Mouse (Mus musculus) CD8-positive naive resting alpha-beta T cell, adult 2 months (primary cell): Measurements from ENCODE around the gene Ica1.

Experiments used
- DNase-seq, 2 experiments: peaks; one replicate each; pipeline ENCODE4 v3.0.0; 2022; ENCODE audit warnings: low read depth in 2 of 2, low spot score in 2 of 2

The Ica1 gene

GRCm38 (mm10) chr6:8691199-8691975, 86.9 kb downstream of the Ica1 start:
- DNase-seq: no peak

DNA sequence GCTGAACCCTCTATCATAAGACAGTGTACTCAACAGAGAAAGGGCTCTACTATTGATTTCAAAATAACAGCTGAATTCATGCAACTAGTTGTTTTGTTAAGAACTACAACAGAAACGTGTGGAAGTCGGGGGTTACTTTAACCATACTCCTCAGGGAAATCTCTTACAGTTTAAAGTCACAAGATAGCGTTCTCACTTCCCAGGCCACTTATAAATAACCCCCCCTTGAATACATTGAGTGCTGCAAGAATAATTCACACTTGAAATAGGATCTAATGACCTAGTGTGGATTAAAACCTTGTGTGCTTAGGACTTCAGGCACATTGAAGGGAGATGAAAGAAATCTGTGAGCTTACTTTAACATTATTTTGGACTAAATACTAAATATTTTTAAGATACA, 87.8 kb downstream of the Ica1 start:
- DNase-seq: no peak

GRCm38 (mm10) chr6:8686678-8687580, 91.4 kb downstream of the Ica1 start:
- DNase-seq: no peak

- DNase-seq: no peak
Observed at GRCm38 (mm10) chr6:8683379-8683778, 94.9 kb downstream of the Ica1 start.

DNA sequence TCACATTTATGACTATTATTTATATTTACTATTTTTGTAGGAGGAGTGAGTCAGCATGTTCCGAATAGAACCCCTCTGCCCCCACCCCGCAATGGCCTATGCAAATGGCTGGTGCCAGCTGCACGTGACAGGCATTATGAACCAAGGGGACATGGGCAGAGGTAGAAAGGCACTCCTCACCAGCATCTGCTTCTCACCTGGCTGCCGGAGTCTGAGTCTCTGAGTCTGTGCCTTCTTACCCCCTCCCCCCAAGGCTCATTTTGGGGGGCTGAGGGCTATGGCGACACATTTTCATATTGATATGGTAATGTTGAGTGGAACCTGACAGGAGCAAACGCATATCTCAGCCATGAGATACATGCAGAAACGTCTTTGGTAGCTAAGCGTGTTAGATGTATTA, 97.4 kb downstream of the Ica1 start:
- DNase-seq: no peak

DNA sequence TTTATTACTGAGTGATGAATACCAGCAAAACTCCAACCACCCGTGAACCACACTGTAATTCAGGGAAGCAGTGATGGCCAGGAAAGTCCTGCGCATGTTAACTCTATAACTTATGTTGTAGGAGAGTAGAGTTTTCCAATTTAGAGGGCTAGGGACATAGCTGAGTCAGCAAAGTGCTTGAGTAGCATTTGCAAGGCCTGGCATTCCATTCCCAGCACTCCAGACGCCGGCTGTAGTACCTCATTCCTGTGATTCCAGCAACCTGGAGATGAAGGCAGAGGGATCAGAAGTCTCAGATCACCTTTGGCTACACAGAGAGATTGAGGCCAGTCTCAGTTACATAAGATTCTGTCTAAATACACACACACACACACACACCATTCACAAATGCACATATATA, 105.3 kb downstream of the Ica1 start:
- DNase-seq: no peak

DNA sequence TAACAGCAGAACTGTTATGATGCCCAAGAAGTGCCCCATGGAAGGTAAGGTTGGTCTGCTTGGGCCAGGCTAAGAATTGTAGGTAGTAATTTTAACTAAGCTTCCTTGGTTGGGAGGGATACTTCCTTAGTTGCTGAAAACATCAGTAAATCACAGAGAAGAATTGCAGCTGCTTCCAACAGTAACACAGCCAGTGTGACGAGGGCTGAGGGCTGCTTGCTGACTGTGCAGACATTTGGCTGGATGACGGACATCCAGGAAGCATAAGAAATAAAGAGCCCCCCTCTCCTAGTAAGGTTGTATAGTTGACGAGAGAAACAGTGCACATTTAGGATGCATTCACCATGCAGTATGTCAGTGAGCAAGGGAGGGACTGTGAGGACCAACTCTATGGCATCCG, 108.9 kb downstream of the Ica1 start:
- DNase-seq: no peak

DNA sequence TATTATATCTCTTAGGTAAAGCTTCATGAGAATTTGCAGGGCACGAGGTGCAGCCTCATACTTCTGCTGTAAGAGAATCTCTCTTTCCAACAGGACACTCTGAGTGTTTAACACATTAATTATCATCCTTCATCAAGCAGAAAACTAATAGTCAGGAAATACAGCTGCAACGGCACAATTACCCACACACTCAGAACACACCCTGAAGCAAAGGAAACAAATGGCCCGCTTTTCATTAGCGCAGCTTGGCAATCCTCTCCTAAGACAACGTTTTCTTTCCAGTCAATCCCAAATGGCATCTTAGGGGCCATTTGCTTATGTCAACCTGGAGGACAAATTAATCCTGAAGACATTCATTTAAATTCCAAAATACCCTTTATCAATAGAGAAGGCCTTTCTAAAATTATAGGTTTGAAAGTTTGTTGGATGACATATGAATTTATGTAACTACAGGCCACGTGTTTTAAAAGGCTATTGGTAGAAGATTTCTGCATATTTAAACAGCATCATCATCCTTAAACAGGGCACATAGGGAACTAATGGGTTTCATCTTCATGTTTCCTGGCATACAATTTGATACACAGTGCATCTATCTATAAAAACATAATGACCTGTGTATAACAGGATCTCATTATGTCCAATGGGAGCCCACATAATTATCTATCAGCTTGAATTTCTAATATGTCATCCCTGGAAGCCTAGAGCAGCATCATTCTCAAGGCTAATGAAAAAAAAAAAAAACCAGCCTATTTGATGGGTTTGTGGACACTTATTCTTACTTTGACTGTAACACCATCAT, 110.1 kb downstream of the Ica1 start:
- no peak for DNase-seq

DNA sequence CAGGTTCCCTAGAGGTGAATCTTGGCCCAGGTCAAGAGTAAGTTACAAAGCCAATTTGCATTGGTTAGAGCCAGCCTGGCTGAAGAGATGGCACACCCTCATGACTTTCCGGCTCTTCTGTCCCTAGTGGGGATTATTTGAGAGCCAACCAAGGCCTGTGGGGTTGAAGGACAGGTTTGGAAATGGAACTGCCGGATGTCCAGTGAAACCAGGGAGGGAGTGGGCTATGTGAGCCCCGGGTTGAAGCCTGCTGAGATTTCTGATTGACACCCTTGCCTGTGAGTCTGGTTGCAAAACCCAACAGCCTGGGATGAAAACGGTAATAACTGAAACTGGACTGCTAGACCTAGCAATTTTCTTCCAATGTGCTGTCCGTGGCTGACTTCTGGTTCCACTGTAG, 112.5 kb downstream of the Ica1 start:
- DNase-seq: no peak

GRCm38 (mm10) chr6:8664956-8665355, 113.3 kb downstream of the Ica1 start:
- no peak for DNase-seq

DNA sequence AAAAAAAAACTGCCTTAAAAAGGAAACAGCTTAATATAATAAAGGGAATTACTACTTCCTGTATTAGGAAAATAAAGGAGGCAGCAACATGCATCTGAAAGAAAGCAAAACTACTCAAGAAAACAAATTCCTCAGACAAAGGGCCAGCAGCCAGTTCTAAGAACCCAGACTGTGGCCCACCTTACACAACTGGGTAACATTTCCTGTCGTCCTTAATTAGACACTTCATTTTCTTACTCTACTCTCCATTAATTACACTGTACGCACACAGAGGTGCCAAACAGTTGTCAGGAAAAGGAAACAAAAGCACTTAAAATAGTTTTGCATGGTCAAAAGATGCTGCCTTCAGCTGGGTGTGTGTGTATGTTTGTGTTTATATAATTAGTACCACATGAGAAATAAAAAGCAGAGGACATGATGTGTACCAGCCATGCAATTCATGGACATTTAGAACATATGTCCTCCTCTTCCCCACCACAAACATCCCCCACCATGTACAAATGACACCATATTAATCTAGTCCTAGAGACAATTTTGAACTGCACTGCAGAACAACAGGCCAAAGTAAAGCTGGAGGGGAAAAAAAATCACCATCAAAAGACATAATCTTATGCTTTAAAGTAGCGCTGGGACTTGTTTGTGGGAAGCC, 115.1 kb downstream of the Ica1 start:
- no peak for DNase-seq

- DNase-seq: no peak
Observed at GRCm38 (mm10) chr6:8661404-8661803, 116.9 kb downstream of the Ica1 start.

DNA sequence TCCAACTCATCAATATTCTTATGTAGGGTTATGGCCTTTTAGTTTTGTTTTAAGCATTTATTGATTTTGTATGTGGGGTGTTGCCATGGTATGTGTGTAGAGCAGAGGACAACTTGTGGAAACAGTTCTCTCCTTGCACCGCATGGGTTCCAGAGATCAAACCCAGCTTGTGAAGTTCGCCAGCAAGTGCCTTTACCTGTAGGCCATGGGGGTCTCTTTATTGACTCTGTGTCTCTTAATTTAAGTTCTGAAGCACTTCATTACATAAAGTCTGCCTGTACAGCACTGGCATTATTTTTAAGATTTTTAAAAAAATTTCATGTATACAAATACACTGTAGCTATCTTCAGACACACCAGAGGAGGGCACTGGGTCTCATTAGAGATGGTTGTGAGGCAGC, 118.2 kb downstream of the Ica1 start:
- DNase-seq: no peak

GRCm38 (mm10) chr6:8659194-8659959, 118.9 kb downstream of the Ica1 start:
- no peak for DNase-seq

DNA sequence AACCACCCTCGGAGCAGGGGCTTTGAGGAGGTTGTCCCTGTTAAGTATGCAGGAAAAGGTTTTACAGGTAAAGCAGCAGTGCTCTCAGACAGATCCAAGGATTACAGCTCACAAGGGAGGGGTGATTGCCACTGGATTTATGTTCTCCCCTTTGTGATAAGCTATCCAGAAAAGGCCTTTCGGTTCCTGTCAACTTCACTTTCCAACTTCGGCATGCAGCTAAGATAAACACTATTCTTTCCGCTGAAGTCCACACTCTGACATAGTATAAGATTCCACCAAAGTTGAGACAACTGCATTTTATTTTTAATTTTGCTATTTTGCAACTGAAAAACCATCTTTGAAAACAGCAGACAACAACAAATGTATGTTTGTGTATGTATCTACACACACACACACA, 119.9 kb downstream of the Ica1 start:
- no peak for DNase-seq

DNA sequence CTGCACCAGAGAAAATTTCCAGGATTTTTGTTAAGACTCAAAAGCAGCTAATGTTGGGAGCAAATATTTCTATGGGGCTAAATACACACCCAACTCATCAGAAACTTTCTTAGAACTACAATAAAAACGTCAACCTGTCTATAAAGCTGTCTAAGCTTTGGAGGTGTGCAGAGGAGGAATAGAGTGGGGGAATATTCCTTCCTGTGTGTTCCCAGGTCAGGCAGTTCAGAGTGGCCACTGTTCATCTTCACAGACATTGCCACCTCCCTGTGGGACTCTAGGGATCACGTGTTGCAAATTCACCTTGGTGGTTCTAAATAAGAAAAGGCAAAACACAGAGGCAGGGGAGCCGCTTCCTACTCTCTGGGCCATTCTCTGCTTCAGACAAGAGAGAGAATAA, 120.8 kb downstream of the Ica1 start:
- DNase-seq: no peak

GRCm38 (mm10) chr6:8655454-8655853, 122.8 kb downstream of the Ica1 start:
- DNase-seq: no peak

- DNase-seq: no peak
Observed at GRCm38 (mm10) chr6:8650413-8650812, 127.9 kb downstream of the Ica1 start.

- DNase-seq: no peak
Observed at GRCm38 (mm10) chr6:8649295-8649865, 128.9 kb downstream of the Ica1 start.
